Mouse (Mus musculus) heart, embryonic 11.5 days (tissue): Measurements from ENCODE around the gene Tcea3. TPM values are rescaled to one million over a fixed set of nuclear protein-coding genes. Genes with fewer than 3 reads are reported as not detected.

ENCODE experiments used
- ATAC-seq: fragments of 200-750 bp; cut with Nextera tagmentation; replicated peaks from 2 replicates; pipeline ENCODE4 v1.8.0; 2017; ENCODE audit warnings: moderate library complexity; ENCODE audit not compliant: insufficient number of reproducible peaks, low FRiP score, low TSS enrichment
- H3K27ac ChIP-seq: fragments of 300-500 bp; sonication (generic); 2 replicates; pipeline ENCODE4 v1.5.1; 2014; ENCODE audit warnings: mild to moderate bottlenecking, low read depth, low read length
- H3K27me3 ChIP-seq: fragments of 300-500 bp; sonication (generic); 2 replicates; pipeline ENCODE4 v1.6.1; 2014; ENCODE audit warnings: mild to moderate bottlenecking, low read length, mixed read lengths; ENCODE audit not compliant: control insufficient read depth, insufficient read depth
- H3K36me3 ChIP-seq: fragments of 300-500 bp; sonication (generic); 2 replicates; pipeline ENCODE4 v1.6.1; 2014; ENCODE audit warnings: mild to moderate bottlenecking, low read length, moderate library complexity, mixed read lengths; ENCODE audit not compliant: control insufficient read depth, insufficient read depth
- H3K4me1 ChIP-seq: fragments of 300-500 bp; sonication (generic); 2 replicates; pipeline ENCODE4 v1.6.1; 2014; ENCODE audit warnings: low read length; ENCODE audit not compliant: control insufficient read depth, insufficient read depth
- H3K4me2 ChIP-seq: fragments of 300-500 bp; sonication (generic); 2 replicates; pipeline ENCODE4 v1.6.1; 2014; ENCODE audit warnings: mild to moderate bottlenecking, moderate library complexity
- H3K4me3 ChIP-seq: fragments of 300-500 bp; sonication (generic); 2 replicates; pipeline ENCODE4 v1.5.1; 2014; ENCODE audit warnings: low read depth, low read length
- H3K9ac ChIP-seq: fragments of 300-500 bp; sonication (generic); 2 replicates; pipeline ENCODE4 v1.6.1; 2014; ENCODE audit warnings: mild to moderate bottlenecking, low read depth, low read length, moderate library complexity
- H3K9me3 ChIP-seq: fragments of 300-500 bp; sonication (generic); replicated peaks from 2 replicates; pipeline ENCODE4 v1.6.1; 2016; ENCODE audit warnings: low read length; ENCODE audit not compliant: control insufficient read depth
- WGBS: fragments of 180-500 bp; shearing (Covaris S2); extraction: QIAGEN DNeasy Blood & Tissue Kit; methylation state at CpG from one replicate; pipeline ENCODE4 v1.1.7; 2014; ENCODE audit not compliant: insufficient replicate concordance; 5-methylcytosine and 5-hydroxymethylcytosine counted together
- polyA plus RNA-seq: library from polyadenylated mRNA; unstranded; fragments of >200 nt; fragmentation: Nextera tagmentation; extraction: Ambion mirVana; gene quantifications from 2 replicates; pipeline ENCODE4 v1.2.1, GENCODE M21; 2014

The Tcea3 gene
- polyA plus RNA-seq, 1 experiment from 2014 or later = 56.4 TPM

GRCm38 (mm10) chr4:136308355-136308754, 60.8 kb downstream of the Tcea3 start:
- H3K36me3 ChIP-seq = no peaks in the 10 kb centered on the region
- H3K4me3 ChIP-seq = no peak overlapping the region
- no peak overlapping the region for H3K9ac ChIP-seq
- WGBS = 58% methylated on average over 2 of the region's 2 CpGs
- H3K9me3 ChIP-seq = no peaks in the 10 kb centered on the region
- H3K4me2 ChIP-seq = no peak overlapping the region
- peaks cover 18% of the 10 kb centered on the region for H3K4me1 ChIP-seq
- H3K27me3 ChIP-seq = no peaks in the 10 kb centered on the region
- no peak for ATAC-seq
- no peak overlapping the region for H3K27ac ChIP-seq

DNA sequence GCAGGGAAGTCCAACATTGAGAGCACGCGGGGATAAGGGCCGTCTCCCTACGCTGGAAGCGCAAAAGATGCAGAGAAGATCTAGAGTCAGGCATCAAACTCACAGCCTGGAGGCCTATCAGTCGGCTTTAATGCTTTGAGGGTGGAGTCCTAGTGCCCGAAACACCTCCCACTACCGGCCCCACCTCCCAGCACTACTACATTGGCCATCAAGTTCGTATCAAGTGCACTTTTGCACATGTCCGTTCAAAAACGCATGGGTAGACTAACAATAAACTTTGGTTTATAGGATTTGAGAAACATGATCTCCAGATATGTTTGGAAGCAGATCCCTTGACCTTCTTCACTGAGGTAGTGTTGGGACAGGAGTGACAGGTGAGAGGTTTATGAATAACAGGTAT, 62.3 kb downstream of the Tcea3 start:
- Histone ChIP-seq H3K27ac (peak overlapping the region; percentile 97), H3K27me3 (no peaks in the 10 kb centered on the region), H3K4me3 (peak overlapping the region; percentile 98), H3K9me3 (no peaks in the 10 kb centered on the region), H3K4me1 (peaks cover 21% of the 10 kb centered on the region), H3K4me2 (peak overlapping the region; percentile 91), H3K36me3 (no peaks in the 10 kb centered on the region), H3K9ac (peak overlapping the region; percentile 94)
- ATAC-seq = no peak
- 3% methylated on average over 11 of the region's 11 CpGs for whole genome bisulfite sequencing

DNA sequence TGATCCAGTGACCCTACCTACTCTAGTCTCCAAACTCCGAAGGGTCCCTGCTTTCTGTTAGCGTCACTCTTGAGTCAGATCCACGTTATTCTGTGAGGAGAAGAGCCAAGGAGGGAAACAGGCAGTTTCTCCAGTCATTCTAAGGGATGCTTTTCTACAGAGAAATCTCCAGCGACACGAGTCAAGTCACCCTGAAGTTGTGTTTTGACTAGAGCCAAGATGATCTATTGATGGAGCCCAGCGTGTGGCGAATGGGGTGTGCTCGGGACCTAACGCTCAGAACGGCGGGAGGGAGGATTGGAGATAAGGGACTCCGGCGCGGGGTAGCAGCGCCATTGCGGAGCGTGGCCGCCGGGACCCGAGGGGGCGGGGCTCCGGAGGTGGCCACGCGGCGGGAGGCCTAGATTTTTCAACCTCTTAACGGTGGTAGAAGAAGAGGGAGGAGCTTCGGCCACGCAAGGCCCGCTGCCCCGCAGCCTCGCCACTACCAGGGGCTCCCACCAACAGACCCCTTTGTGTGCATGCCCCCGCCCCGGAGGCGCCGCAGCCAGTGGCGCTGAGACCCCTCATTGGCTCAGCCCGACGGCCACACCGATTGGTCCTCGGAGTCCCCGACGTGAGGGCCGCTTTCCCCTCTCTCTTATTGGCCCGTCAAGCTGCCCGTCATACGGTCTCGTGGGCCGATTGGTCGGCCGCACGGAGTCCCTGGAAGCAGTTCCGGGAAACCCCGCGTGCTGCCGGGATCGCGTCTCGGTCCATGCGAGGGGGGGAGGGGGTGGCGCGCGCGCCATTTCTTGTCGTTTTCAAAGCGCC, 62.9 kb downstream of the Tcea3 start, which contains the start of gene Hnrnpr:
Gene Hnrnpr, plus strand, starts transcription at position 714 of the 813 bp plus-strand sequence.
- H3K9me3 ChIP-seq = no peaks in the 10 kb centered on the region
- WGBS = under 1% methylated on average over 60 of the region's 65 CpGs

GRCm38 (mm10) chr4:136311042-136311999, 63.8 kb downstream of the Tcea3 start:
- WGBS = under 1% methylated on average over 77 of the region's 81 CpGs
- ATAC-seq = peak; percentile 64
- peak overlapping the region; percentile 71 for H3K4me2 ChIP-seq
- no peaks in the 10 kb centered on the region for H3K27me3 ChIP-seq
- peaks cover 21% of the 10 kb centered on the region for H3K4me1 ChIP-seq
- H3K9ac ChIP-seq = peak overlapping the region; percentile 94
- peak overlapping the region; percentile 97 for H3K27ac ChIP-seq
- peak overlapping the region; percentile 98 for H3K4me3 ChIP-seq
- H3K9me3 ChIP-seq = no peaks in the 10 kb centered on the region
- H3K36me3 ChIP-seq = no peaks in the 10 kb centered on the region

More for the DNA sequence above, 62.9 kb downstream of the Tcea3 start, which contains the start of gene Hnrnpr:
- peak; percentile 98 for ATAC-seq
- peak within 1 kb of the TSS; percentile 98 for H3K4me3 ChIP-seq
- H3K27ac ChIP-seq = peak within 1 kb of the TSS; percentile 97
- H3K27me3 ChIP-seq = no peaks in the 10 kb centered on the region
- no peaks in the 10 kb centered on the region for H3K36me3 ChIP-seq
- H3K9ac ChIP-seq = peak within 1 kb of the TSS; percentile 94
- H3K4me1 ChIP-seq = peaks cover 21% of the 10 kb centered on the region
- H3K4me2 ChIP-seq = peak within 1 kb of the TSS; percentile 91

DNA sequence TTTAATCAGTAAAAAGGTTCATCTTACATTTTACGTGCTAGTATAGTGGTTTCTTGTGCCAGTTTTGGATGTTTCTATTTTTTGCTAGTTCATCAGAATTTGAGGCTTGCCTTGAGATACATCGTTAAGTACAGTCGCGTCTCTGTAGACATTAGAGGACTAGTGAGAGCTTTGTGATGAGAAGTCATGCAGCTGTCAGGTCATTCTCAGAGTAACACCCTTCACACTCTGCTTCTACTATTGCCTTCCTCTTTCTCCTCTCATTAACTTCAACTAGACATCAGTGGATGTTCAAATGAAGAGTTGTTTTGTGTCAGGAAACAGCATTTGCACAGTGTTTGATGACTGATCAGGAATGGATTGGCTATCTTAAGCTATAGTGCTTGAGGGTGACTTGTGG, 65.1 kb downstream of the Tcea3 start:
- Histone ChIP-seq H3K36me3 (peaks cover 4% of the 10 kb centered on the region), H3K4me1 (peaks cover 21% of the 10 kb centered on the region), H3K9me3 (no peaks in the 10 kb centered on the region), H3K4me2 (peak overlapping the region; percentile 71), H3K4me3 (peak overlapping the region; percentile 98), H3K27me3 (no peaks in the 10 kb centered on the region), H3K9ac (peak overlapping the region; percentile 0; the same call in 1 of the 2 replicates), H3K27ac (no peak overlapping the region)
- WGBS = 24% methylated on average over 4 of the region's 4 CpGs
- ATAC-seq = no peak

DNA sequence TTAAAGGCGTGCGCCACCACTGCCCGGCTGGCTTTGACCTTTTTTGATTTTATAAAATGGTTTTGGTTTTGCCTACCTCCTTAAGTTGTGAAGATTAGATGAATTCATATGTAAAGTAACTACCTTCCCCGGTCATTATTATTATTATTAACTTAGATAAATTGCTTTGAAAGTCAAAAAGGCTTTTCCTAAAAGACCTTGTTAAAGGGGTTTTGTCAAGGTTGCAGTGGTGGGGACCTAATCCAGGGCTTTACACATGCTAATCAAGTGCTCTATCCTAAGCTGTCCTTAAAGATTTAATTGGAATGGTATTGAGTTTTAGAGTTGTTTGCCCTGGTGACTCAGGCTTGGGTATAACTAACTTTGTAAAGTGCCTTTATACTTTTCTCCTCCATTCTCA, 70.1 kb downstream of the Tcea3 start:
- no peaks in the 10 kb centered on the region for H3K9me3 ChIP-seq
- H3K27ac ChIP-seq = no peak overlapping the region
- H3K9ac ChIP-seq = no peak overlapping the region
- H3K4me3 ChIP-seq = no peak overlapping the region
- WGBS = 89% methylated on average over 4 of the region's 4 CpGs
- H3K4me2 ChIP-seq = no peak overlapping the region
- no peak for ATAC-seq
- H3K4me1 ChIP-seq = peaks cover 10% of the 10 kb centered on the region
- no peaks in the 10 kb centered on the region for H3K27me3 ChIP-seq
- H3K36me3 ChIP-seq = peaks cover 23% of the 10 kb centered on the region

- 76% methylated on average over 4 of the region's 4 CpGs for WGBS
- Histone ChIP-seq H3K36me3 (peaks cover 23% of the 10 kb centered on the region), H3K9ac (no peak overlapping the region)
Observed at GRCm38 (mm10) chr4:136320016-136320415, 72.5 kb downstream of the Tcea3 start.

GRCm38 (mm10) chr4:136324226-136324625, 76.7 kb downstream of the Tcea3 start:
- no peak overlapping the region for H3K27ac ChIP-seq
- H3K27me3 ChIP-seq = no peaks in the 10 kb centered on the region
- H3K4me1 ChIP-seq = peaks cover 3% of the 10 kb centered on the region; the same call in 1 of the 2 replicates
- no peaks in the 10 kb centered on the region for H3K9me3 ChIP-seq
- peaks cover 12% of the 10 kb centered on the region for H3K36me3 ChIP-seq
- no peak overlapping the region for H3K9ac ChIP-seq
- no peak for ATAC-seq
- no peak overlapping the region for H3K4me2 ChIP-seq
- WGBS = 72% methylated on average over 2 of the region's 2 CpGs
- H3K4me3 ChIP-seq = no peak overlapping the region

More at GRCm38 (mm10) chr4:136320016-136320415, 72.5 kb downstream of the Tcea3 start:
- no peak overlapping the region for H3K27ac ChIP-seq
- H3K27me3 ChIP-seq = no peaks in the 10 kb centered on the region
- H3K4me3 ChIP-seq = no peak overlapping the region
- ATAC-seq = no peak
- H3K4me2 ChIP-seq = no peak overlapping the region
- no peaks in the 10 kb centered on the region for H3K9me3 ChIP-seq
- H3K4me1 ChIP-seq = peaks cover 3% of the 10 kb centered on the region; the same call in 1 of the 2 replicates
